Mouse (Mus musculus) stomach, postnatal 0 days (tissue): Measurements from ENCODE around the gene Usp44.

Source experiments
- CTCF ChIP-seq: IDR thresholded peaks from 2 replicates; pipeline ENCODE4 v1.5.1; 2016; ENCODE audit warnings: antibody characterized with exemption, low read depth, mild to moderate bottlenecking, moderate library complexity
- EP300 ChIP-seq: optimal IDR thresholded peaks from 2 replicates; pipeline ENCODE3; 2016; ENCODE audit warnings: antibody characterized with exemption

- TF ChIP-seq EP300 (no peak), CTCF (no peak)
These were observed 76.0 kb downstream of the Usp44 start for GRCm38 (mm10) chr10:93907376-93907775.
